Mouse (Mus musculus) kidney, postnatal 4 days (tissue): ENCODE data around the gene Mmgt2.
"Not testable (repeated sequence)": the region's sequence is repeated elsewhere in the genome, so short reads cannot be mapped to it uniquely, and the experiment has no call there.

ENCODE experiments used
- DNase-seq, 2 experiments: peaks; one replicate each; pipeline ENCODE4 v3.0.0; 2021; ENCODE audit warnings: mixed read lengths in 2 of 2

The Mmgt2 gene

GRCm38 (mm10) chr11:62646495-62646843 lies 2.0 kb upstream of the Mmgt2 start:
- no peak for DNase-seq

DNA sequence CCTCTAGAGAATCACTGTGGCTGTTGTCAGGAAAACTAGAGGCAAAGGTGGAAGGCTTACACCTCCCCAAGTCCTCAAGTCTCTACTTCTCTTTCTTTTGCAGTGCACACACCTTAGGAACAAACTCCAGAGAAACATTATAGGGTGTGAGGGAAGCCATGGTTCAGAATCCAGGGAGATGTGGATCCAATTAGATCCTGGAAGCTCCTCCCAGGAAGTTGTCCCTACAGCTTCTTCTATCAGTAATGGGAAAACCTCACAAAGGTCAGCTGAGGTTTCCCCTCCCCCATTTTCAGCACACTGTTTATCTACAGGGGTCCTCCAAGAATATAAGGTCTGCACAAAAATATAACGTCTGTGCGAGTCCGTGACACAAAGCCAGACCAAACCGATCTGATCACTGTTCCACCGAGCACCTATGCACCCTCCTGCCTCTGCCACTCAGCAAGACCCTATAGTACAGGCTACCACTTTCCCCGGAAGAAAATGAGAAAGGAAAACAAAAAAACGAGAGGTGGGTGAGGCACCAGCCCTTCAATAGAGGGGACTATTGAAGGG lies 1.4 kb upstream of the Mmgt2 start:
- no peak for DNase-seq

- DNase-seq: peak; percentile 68 to 77
These were observed 538 bp upstream of the Mmgt2 start, which contains the start of gene Lrrc75a for GRCm38 (mm10) chr11:62647661-62648590. Gene Lrrc75a (minus strand): TSS chr11:62648523.

DNA sequence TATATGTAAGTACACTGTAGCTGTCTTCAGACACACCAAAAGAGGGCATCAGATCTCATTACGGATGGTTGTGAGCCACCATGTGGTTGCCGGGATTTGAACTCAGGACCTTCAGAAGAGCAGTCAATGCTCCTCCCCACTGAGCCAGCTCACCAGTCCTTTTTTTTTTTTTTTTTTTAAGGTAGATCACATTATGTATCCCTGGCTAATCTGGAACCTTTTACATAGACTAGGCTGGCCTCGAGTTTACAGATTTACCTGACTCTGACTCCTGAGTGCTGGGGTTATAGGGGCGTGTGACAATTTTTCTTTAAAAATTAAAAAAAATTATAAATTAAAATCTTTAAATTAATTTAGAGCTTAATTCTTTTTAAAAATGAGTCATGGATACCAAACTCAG lies 1.3 kb downstream of the Mmgt2 start:
- not testable (repeated sequence) for DNase-seq

GRCm38 (mm10) chr11:62651563-62651962 lies 3.1 kb downstream of the Mmgt2 start:
- no peak for DNase-seq

DNA sequence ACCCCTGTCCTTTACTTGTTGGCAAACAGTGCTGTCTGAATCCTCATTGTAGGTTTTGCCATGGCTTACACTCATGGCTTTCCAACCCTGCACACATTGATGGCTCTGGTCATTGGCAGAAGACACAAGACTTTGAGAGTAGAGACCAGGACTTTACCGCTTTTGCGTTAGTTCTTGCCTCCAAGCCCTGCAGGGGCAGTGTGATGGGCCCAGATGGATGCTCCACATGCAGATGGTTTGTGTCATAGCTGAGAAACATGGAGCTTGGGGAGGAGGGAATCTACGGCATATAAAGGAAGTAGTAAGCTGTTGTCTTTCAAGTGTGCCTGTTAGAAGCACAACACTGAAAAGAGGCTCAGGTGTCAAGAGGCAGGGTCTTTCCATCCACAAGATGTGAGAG lies 3.6 kb downstream of the Mmgt2 start:
- DNase-seq: no peak

- no peak for DNase-seq
These were observed 12.4 kb downstream of the Mmgt2 start for GRCm38 (mm10) chr11:62660885-62661284.

GRCm38 (mm10) chr11:62664250-62664649 lies 15.8 kb downstream of the Mmgt2 start:
- DNase-seq: no peak

DNA sequence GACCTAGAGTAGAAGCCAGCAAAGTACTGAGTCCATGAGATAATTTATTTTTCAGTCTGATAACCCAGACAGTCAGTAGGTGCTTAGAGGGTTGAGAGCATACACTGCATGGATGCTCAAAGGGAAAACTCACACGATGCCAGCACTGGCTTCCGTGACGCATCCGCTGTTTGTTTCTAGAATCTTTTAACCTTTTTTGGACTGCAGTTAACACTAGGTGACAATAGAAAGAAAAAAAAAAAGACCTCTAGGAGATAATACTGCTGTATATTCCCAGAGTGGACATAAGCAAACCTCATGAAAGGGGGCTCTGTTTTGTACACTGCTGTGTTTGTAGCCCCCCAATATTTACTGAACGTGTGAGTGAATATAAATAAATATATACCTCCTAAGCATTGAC lies 20.5 kb downstream of the Mmgt2 start:
- no peak for DNase-seq

GRCm38 (mm10) chr11:62669471-62669870 lies 21.0 kb downstream of the Mmgt2 start:
- no peak for DNase-seq

GRCm38 (mm10) chr11:62670006-62670405 lies 21.5 kb downstream of the Mmgt2 start:
- no peak for DNase-seq

DNA sequence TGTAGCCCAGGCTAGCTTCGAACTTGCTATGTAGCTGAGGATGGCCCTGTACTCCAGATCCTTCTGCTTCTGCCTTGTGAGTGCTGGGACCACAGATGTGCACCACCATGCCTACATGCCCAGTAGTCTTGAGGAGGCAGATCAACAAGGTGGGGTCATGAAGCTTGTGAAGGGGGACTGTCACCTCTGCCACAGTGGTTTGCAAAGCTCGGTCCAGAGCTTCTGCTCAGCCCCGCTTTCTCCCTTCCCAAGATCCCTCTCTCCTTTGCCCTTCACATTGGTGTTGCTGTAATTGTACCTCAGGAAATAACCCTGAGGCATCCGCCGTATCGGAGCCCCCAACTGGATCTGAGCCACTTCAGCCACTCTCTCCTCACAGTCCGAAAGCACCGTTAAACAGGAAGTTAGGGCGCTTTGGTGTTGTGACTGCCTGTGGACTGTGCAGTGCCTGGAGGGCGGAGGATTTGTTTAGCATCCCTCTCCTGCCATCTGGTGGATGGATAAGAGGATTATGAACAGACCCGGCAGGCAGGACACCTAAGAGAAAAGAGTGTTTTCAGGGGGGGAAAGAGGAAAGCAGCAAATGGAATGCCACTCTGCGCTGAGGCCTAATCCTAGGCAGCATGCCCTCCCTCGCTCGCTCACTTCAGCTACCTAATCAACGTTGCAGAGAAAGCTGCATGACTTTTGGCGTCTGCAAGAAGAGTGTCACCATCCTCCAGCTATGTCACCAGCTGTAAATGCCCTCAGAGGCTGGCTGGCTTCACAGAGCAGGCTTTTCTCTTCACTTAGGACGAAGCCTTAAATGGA lies 27.2 kb downstream of the Mmgt2 start:
- DNase-seq: peak; percentile 63 to 80

GRCm38 (mm10) chr11:62676290-62676596 lies 27.8 kb downstream of the Mmgt2 start:
- DNase-seq: no peak

- no peak for DNase-seq
These were observed 30.4 kb downstream of the Mmgt2 start for GRCm38 (mm10) chr11:62678778-62679354.

- no peak for DNase-seq
These were observed 31.5 kb downstream of the Mmgt2 start for GRCm38 (mm10) chr11:62679954-62680353.

DNA sequence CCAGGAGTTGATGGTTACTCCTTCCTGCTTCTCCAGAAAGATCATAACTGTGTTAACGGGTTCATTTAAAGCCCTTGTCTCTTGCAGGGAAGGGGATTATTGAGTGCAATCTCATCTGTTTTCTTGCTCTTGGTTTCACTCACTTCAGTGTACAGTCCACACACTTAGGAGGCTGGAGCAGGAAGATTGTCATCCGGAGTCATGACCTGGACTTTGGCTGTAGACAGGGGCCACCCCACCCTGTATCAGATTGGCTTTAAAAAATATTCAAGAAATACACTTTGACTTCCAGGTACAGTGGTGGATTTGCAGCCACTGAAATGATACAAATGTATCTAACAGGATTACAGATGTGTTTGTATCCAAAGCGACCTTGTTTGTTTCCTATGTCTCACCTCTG lies 43.1 kb downstream of the Mmgt2 start:
- no peak for DNase-seq

DNA sequence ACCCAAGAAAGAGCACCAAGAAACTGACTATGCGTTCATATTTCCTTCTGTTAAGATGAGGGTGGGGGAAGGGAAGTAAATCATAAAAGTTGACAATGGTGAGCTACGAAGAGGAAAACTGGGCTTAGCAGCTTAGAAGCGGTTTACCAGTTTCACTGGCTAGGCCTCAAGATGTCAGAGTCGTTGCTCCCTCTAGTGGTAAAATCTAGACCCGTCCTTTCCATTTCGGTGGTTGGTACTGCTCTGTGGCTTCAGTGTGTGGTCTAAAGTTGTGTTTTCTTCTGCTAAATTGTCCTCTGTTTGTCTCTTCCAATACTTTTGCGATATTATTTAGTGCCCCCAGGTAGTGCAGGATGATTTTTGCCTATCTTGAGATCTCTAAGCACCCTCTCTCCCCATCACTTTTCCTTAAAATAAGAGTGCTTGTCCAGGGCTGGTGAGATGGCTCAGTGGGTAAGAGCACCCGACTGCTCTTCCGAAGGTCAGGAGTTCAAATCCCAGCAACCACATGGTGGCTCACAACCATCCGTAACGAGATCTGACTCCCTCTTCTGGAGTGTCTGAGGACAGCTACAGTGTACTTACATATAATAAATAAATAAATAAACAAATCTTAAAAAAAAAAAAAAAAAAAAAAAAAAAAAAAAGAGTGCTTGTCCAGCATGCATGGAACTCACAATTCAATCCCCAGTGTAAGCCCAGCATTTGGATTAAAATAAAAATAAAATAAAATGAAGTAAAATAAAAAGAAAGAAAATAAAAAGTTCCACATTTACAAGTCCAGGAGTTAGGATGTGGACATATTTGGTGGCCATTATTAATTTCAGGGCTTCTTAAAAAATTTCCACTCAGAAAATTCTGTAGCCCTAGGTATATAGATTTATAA lies 45.1 kb downstream of the Mmgt2 start:
- peak; percentile 38 to 64 for DNase-seq

- no peak for DNase-seq
These were observed 46.7 kb downstream of the Mmgt2 start for GRCm38 (mm10) chr11:62695126-62695525.

- no peak for DNase-seq
These were observed 51.3 kb downstream of the Mmgt2 start for GRCm38 (mm10) chr11:62699749-62700148.

DNA sequence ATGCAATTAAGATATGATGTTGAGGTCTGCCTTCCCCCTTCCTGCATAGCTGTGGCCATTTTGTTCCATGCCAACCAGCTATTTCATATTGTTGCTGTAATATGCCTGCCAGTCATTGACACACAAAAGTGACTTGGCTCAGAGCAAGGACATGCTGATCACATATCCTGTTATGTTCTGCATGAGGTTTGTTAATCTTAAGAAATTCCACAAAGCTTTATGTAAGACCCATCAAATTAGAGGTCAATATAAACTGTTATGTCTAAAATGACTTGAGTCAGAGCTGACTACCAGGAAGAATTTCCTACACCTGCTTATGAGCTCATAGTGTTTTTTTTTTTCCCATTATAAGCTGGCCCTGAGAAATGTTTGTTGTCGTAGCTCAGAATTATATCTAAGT lies 52.8 kb downstream of the Mmgt2 start:
- no peak for DNase-seq

- DNase-seq: no peak
These were observed 57.7 kb downstream of the Mmgt2 start for GRCm38 (mm10) chr11:62706141-62706540.

- no peak for DNase-seq
These were observed 59.8 kb downstream of the Mmgt2 start for GRCm38 (mm10) chr11:62708252-62708651.
